Mouse (Mus musculus) urinary bladder, postnatal 14 days (tissue): Measurements from ENCODE around the gene Chrm1.
"Not testable (repeated sequence)": the region's sequence is repeated elsewhere in the genome, so short reads cannot be mapped to it uniquely, and the experiment has no call there.

Experiments used
- DNase-seq: peaks from one replicate; pipeline ENCODE4 v3.0.0; 2021; ENCODE audit warnings: low spot score

Gene Chrm1

DNA sequence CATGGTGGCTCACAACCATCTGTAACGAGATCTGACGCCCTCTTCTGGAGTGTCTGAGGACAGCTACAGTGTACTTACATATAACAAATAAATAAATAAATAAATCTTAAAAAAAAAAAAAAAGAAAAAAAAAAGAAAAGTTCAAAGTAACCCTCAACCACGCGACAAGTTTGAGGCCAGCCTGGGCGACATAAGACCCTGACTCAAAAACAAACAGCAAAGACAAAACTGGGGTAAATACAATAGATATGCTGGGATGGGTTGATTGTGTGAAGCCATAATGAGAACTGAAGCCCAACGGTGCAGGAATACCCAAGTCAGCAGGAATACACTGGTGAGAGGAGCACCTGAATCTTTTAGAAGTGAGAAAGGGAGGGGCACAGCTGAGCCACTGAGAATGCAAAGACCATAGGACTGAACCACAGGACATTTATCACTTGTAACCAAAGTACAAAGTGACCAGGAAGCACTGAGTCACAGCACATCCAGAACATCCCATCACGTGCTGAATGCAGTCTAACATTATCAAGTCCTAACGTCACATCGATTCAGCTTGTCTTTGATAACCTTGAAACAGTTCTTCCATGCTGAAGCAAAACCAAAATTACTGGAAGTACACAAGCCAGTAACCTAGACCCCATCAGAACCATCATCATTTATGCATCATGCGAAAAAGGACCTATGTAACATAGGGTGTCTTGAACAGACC lies 53.3 kb downstream of the Chrm1 start:
- DNase-seq, result no peak

DNA sequence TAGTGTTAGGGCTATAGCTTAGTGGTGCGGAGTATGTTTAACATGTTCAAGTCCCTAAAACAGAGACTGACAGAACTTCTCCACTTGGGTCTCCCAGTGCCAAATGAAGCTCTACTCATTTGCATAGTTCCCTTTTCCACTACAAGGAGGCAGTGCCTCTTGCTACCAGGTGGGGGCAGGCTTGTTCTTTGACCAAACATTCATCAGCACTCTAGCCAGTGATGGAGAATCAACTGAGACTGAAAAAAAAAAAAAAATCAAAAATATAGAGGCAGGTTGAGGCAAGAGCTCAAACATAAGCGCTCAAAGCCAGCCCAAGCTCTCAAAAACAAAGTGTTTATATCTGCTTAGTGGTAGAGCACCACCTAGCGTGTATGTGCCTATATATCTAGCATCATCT lies 54.8 kb downstream of the Chrm1 start:
- peak; percentile 54 for DNase-seq

DNA sequence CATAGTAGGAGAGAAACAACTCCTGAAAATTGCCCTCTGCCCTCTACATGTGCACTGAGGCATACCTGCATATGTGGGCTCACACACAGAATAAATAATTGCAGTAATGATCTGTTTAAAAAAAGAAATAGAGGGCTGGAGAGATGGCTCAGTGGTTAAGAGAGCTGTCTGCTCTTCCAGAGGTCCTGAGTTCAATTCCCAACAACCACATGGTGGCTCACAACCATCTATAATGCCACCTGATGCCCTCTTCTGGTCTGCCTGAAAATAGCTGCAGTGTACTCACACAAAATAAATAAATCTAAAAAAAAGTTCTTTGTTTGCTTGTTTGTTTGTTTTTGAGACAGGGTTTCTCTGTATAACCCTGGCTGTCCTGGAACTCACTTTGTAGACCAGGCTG lies 55.4 kb downstream of the Chrm1 start:
- not testable (repeated sequence) for DNase-seq

DNA sequence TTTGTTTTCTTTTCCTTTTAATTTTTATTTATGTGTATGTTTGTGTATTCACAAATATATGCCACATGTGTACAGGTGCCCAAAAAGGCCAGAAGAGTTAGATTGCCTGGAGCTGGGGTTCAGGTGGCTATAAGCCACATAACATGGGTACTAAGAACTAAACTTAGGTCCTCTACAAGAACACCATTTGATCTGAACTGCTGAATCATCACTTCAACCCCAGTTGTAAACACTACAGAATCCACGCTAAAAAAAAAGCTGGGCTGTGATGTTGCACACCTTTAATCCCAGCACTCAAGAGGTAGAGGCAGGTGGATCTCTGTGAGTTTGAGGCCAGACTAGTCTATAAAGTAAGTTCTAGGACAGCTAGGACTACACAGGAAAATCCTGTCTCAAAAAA lies 57.8 kb downstream of the Chrm1 start:
- DNase-seq, result no peak

DNA sequence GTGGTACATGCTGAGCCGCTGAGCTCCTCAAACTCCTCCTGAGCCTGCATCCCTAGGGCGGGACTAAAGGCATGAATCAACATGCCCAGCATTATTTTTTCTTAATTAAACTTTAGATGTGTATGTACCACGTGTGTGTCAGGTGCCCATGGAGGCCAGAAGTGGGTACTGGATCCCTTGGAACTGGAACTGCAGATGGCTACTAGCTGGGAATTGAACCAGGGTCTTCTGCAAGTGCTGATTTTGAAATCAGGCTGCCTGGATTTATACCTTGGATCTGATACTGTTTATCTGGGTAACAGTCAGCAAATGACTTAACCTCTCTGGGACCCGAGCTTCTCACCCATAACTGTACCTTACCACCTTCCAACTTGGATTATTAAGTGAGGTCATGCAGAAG lies 58.4 kb downstream of the Chrm1 start:
- DNase-seq, result no peak

DNA sequence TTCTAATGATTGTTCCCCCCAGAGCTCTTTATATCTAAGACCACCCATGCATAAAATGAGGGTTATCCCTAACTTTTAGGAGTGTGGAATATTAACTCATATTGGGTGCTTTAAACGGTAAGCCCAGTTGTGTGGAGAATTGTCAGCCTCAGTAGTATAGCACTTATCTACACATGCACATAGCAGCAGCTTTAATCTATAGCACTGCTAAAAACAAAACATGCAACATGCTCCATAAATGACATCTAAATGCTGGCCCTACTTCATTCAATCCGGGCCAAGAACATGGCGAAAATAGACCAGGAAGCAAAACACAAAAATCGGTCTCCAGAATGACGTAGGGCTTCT lies 58.9 kb downstream of the Chrm1 start:
- DNase-seq, result no peak

DNA sequence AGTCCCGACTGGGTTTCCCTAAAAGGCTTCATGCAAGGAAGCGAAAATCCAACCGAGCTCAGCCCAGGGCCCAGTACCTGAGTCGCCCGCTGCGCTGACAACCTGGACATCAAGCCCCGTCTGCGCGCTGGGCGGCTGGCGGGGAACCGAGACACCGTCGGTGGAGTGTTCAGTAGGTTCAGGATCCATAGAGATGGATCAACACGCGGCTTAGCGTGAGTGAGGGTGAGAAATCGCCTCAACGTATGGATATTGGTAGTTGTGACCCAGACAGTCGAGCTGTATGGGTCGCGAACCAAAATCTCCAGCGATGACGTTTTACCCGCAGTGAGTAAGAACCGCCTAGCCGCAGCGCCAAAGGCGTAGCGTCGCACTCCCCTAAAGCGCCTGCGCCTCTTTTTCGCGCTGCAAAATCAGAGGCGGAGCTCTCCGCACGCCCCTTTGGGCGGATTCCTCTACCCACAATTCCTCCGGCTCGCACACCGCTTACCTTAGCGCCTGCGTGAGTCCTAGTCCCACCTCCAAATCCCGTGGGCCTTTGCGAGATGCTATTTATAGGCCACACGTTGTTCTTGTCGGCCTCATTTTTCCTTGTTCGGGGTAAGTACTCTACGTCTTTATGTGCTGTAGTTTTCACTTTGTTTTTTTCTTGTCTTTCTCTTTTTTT lies 59.5 kb downstream of the Chrm1 start, which contains the start of gene Slc3a2:
TSS of gene Slc3a2 (minus strand) at position 463 of the 667 bp plus-strand sequence.
- peak; percentile 95 for DNase-seq

DNA sequence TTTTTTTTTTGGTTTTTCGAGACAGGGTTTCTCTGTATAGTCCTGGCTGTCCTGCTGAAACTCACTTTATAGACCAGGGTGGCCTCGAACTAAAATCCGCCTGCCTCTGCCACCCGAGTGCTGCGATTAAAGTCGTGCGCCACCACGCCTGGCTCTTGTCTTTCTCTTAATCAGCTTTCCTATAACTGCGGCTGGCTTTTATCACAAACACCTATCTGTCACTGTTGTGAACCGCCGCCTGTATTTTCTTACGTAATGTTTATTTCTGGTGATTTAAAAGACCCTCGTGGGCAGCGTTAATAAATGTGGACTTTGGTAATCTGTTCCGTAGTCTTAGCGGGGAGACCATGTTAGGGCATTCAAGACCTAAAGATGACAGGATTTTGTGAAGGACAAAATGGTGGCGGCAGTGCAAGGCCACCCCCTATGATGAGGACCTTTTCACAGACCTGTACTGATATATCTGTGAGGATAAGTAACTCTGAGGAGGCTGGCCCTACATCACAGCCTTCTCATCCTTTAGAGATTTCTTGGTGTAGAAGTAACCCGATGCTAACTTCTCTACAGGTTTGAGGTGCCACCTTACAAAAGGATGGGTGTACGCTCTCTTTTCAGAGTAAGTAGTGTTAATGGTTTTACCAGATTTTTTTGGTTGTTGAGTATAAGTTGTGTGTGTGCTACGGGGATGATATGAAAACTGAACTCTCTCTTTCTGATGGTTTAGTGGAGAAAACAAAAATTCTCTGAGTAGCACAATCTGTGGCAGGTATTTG lies 60.2 kb downstream of the Chrm1 start:
- no peak for DNase-seq

DNA sequence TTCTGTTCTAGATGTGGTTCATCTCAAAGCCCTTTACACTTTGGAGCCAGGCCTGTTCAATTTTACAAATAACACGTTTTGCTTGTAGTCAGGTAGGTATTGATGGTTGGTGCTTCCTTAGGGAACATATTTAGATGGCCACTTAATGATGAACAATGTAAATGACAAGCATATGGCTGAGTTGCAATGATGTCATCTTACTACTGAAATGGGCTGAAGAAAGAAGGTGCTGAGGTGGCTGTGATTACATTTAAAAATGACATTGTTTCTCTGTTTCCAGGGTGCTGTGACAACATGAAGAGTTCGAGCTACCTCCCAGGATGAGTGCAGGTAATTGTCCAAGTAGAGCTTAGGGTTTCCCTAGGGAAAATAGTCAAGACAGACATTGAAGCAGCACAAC lies 60.8 kb downstream of the Chrm1 start:
- DNase-seq, result no peak

DNA sequence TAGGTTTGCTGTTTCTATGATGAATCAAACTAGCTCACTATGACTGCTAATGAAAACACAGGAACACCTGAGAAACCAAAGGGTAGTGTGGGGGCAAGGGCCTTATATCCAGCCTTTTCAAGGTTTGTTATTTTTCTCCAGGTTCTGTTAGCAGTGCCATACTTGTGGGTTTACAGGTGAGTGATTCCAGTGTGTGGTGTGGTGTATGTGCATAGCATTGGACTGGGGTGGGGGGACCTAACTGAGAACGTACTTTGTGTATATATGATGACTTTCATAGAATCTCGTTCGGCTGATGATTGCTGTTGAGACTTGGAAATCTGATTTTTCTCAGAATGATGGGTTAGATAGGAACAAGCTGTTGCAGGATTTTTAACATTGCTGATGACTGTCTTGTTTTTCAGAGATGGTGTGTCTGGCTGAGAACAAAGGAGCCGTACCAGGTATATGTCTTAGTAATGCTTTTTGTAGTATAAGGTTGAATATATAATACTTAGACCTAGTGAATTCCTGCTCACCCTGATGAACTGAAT lies 61.6 kb downstream of the Chrm1 start:
- no peak for DNase-seq

DNA sequence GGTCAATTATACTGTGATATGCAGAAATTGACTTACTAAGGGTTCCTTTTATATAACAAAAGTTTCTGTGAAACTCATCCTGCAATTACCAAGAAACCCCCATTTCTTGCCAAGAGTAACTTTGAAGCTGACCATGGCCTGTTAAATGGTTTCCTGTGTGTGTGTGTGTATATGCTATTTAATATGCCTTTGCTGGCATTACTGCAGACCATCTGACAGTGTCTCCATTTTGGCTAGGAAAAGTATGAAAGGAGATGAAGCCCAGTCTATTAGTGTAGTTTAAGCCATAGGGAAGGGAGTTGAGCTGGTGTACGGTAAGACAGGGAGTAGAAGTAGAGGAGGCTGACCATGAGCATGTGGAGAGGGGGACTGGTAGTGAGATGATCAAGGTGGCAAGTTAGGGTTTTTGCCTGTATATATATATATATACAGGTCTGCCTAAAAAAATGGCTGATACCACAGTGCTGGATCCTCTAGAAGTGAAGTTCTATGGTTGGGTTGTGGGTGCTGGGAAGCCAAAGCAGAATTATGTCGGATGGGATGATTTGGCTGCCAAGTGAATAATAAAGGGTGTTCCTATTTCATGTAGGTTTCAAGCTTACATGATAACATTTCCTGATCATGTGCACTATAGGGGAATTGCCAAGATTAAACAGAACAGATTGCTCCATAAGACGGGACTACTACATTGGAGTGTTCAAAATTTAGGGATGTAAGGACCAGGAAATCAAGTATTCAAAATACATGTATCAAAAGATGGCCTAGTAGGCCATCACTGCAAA lies 63.2 kb downstream of the Chrm1 start:
- DNase-seq, result no peak

DNA sequence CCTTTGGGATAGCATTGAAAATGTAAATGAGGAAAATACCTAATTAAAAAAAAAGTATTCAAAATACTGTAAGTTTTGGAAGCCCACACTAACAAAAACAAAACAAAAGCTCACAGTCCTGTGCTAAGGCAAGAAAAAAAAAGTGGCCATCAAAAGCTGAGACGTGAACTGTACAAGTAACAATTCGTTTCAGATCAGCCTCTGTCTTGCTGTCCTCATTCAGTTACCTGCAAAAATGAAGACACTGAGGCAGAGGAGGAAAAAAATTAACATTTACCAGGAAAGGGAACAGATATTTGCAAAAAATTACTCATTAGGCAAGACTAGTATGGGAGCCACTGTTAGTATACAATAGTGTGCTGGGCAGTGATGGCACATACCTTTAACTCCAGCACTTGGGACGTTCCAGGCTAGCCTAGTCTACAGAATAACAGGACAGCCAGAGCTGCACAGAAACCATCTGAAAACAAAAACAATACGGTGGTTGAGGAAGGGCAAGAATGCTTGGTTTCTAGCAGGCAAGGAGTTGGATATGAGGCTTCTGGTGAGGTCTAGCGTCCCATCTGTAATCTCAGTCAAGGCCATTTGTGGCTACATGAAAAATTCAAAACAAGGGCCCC lies 64.0 kb downstream of the Chrm1 start:
- no peak for DNase-seq

DNA sequence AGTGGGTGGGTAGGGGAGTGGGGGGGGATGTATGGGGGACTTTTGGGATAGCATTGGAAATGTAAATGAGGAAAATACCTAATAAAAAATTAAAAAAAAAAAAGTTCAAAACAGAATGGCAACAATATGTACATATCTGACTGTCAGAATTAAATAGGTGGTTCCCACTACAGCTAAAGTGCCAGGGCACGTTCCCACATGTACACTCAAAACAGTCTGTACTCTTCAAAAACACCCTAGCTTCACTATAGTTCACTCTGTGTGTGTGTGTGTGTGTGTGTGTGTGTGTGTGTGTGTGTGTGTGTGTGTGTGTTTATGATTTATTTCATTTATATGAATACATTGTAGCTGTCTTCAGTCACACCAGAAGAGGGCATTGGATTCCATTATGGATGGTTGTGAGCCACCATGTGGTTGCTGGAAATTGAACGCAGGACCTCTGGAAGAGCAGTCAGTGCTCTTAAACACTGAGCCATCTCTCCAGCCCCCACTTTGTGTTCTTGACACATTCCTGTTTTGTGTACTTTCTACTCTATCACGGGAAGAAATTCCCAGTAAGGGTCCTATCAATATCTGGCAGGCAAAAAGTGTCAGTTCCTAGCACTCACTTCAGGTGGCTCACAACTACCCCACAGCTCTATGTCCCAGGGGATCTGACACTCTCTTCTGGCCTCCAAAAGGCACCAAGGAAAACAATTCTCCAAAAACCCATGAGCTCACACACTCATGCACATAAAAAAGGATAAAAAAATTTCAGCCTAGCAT lies 64.9 kb downstream of the Chrm1 start:
- not testable (repeated sequence) for DNase-seq
